Comparison of ENCODE assay signal across 7 mouse cellular contexts in the genomic region with DNA sequence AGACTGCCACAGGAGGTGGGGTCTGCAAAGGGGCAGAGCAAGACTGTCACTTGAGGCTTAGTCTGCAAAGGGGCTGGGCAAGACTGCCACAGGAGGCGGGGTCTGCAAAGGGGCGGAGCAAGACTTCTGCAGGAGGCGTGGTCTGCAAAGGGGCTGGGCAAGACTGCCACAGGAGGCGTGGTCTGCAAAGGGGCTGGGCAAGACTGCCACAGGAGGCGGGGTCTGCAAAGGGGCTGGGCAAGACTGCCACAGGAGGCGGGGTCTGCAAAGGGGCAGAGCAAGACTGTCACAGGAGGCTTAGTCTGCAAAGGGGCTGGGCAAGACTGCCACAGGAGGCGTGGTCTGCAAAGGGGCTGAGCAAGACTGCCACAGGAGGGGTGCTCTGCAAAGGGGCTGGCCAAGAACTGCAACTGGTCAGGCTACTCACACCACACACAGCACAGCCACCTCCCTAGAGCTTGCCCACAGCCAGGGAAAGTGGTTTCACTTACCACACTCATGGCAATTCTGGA.
DNase-seq lines count a peak whose midpoint lies in the region; ATAC-seq and TF ChIP-seq lines count a peak whose summit lies in the region.
"Not testable (repeated sequence)": the region's sequence is repeated elsewhere in the genome, so short reads cannot be mapped to it uniquely, and the experiment has no call there.

No protein-coding gene starts in this region.

- 0 out of 2 replicates have a peak, but pooled peaks have one; percentile 4 for TF ChIP-seq CTCF in kidney, postnatal 0 days (IDR thresholded peaks at IDR 0.05; ENCODE audit: low read depth)

- not testable (repeated sequence) for H3K36me3 ChIP-seq in kidney, postnatal 0 days (ENCODE audit: insufficient read depth, low read length)

- WGBS in kidney, postnatal 0 days, result 47% methylated on average over 7 of the region's 7 CpGs

- not testable (repeated sequence) for H3K27me3 ChIP-seq in kidney, postnatal 0 days (ENCODE audit: insufficient read depth, low read length)

- DNase-seq in WW6 (ENCODE audit: low read depth, low spot score), result peak; percentile 29
- peak; percentile 5 for DNase-seq in embryo, embryonic 11 days
- peak; percentile 57 for DNase-seq in heart, postnatal 4 days
- DNase-seq in kidney, postnatal 0 days (ENCODE audit: low spot score), result peak; percentile 54
- peak; percentile 38 to 76 for DNase-seq in lung, adult 18-20 months
- DNase-seq in right cerebral cortex, postnatal 14 days, result peak; percentile 6

- peak; percentile 80; the same call in 1 of the 2 replicates for ATAC-seq in kidney, postnatal 0 days (replicated peaks; ENCODE audit: low FRiP score, low read depth)
- peak; percentile 52 for ATAC-seq in megakaryocyte-erythroid progenitor cell, adult 5-6 weeks (replicated peaks; ENCODE audit: low FRiP score, low TSS enrichment, poor library complexity, severe bottlenecking)

- H3K4me3 ChIP-seq in kidney, postnatal 0 days (replicated peaks; ENCODE audit: low read depth, low read length), result not testable (repeated sequence)

- H3K9me3 ChIP-seq in kidney, postnatal 0 days (replicated peaks; ENCODE audit: low read length), result not testable (repeated sequence)

- not testable (repeated sequence) for H3K4me2 ChIP-seq in kidney, postnatal 0 days (ENCODE audit: low read length)

- H3K4me1 ChIP-seq in kidney, postnatal 0 days (replicated peaks; ENCODE audit: insufficient read depth, low read length), result not testable (repeated sequence)

- not testable (repeated sequence) for H3K9ac ChIP-seq in kidney, postnatal 0 days (ENCODE audit: low read depth, low read length)

- not testable (repeated sequence) for H3K27ac ChIP-seq in kidney, postnatal 0 days

Comparison
In these comparisons a context has a peak if more than half of its experiments do, and no peak if none do; other contexts are left out.
1. DNase-seq: peak in every context shown above with its lines; median percentile 57 in heart, postnatal 4 days; 57 in lung, adult 18-20 months; 54 in kidney, postnatal 0 days; 29 in WW6; 6 in right cerebral cortex, postnatal 14 days; 5 in embryo, embryonic 11 days.